Mouse (Mus musculus) A20 (cell line): ENCODE results near the gene Agtr1a.
A peak's percentile ranks its signal among the peaks of the same experiment; 100 is the strongest.

Source experiments
- DNase-seq: peaks from one replicate; pipeline ENCODE4 v3.0.0-alpha.2; 2011; ENCODE audit warnings: low read depth, low spot score

The Agtr1a gene

DNA sequence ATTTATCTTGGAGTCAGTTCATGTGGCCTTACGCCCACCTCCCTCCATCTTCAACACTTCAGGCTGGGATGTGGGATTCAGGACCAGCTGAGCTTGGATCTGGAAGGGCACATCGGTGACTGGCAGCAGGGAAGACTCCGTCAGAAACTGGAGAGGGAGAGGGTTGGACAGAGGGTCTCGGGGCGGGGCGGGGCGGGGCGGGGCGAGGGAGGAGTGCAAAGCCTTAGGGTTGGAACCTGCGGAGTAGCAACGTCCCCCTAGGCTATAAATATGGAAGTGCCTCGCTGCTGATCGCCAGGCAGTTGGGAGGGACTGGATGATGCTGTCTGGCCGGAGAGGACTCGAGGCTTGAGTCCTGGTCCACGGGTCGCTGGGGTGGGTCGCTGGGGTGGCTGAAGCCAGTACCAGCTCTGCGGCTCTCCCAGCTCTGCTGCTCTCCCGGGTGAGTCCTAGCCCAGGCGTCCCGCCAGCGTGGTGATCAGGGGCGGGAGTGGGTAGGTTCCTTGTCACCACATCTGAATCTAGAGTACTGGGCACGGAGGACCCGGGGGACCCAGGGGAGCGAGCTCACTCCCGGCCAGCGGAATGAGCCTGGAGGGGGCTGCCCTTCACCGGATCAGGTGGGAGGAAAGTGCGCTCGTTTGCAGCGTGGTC lies at the start of gene Agtr1a:
Gene Agtr1a (plus strand): TSS at position 294 of the 654 bp plus-strand sequence.
- DNase-seq: no peak

DNA sequence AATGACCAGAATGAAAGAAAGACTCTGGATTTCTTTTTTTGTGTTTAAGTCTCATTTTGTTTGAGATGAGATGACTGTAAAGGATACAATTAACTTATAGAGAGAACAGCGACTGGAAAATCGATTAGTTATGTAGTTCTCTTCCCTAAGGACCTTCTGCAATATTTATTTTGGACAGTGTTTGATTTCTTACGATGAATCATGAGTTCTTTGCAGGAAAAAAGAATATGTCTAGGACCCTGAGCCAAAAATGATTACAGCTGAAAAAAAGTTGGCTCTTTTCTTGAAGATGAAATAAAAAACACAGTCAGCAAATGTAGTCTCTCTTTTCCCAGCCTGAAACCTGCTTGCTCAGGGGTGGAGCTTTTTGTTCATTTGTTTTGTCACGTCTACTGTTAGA lies 26.0 kb upstream of the Agtr1a start:
- DNase-seq: no peak

DNA sequence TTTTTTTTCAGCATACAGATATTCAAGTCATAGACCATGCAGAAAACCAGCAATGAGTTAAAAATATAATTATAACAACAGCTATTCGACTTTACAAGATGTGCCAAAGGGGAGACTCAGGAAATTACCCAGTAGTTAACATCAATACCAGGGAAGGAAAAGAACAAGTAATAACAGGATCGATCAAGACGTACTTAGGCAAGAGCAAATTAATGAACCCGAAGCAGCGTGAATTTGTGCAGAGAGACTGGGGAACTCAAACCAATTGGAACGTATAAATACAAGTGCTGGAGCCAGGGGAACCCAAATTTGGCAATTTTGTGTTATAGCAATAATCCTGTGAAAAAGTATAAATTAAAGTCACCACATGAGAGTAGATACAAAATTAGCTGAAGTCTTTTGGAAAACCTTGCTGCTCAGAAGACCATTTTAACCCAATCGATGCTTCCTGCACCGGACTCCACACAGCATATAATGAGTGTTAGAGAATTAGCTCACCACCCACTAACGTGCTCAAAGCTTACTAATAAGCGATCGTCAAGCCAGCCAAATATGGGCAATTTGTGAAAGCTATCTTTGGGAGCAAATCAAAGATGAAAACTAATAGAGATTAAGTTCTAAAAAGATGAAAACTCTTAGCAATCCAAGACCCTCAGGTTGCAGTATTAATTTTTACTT lies 11.4 kb upstream of the Agtr1a start:
- no peak for DNase-seq

GRCm38 (mm10) chr13:30331061-30331460 lies 5.2 kb upstream of the Agtr1a start:
- no peak for DNase-seq

GRCm38 (mm10) chr13:30331851-30332250 lies 4.4 kb upstream of the Agtr1a start:
- DNase-seq: no peak

DNA sequence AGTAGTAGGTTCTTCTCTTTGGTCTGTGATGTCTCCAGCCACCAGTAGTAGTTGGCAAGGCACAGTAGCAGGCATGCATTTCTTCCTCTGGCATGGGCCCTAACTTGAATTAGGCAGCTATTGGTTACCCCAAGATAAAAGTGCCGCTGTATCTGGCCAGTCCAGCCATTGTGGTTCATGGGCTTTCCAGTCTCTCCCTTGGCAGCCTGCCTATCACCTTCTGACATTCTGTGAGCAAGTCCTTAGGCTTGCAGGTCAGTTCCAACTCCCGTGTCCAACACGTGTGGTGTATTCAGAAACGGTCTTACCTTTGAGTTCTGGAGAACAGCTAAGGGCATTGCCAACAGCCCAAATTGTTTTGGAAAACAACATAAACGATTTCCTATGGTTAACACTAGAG lies 3.7 kb upstream of the Agtr1a start:
- DNase-seq: no peak

DNA sequence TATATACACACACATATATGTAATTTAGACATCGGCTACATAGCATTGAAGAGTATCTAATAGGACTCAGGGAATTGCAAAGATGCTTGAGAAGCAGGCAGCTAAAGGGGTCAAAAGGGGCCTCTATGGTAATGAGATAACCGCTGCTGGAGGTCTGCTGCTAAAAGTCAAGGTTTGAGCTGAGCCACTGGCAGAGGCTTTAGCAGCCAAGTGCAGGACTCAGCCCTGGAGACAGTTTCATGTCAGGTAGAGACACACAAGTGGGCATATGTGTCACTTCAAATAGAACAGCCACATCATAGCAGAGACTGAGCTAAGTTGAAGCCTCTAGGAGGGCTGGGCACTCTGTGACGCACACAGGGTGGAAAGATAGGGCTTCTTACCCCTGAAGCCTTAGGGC lies 1.6 kb upstream of the Agtr1a start:
- DNase-seq: no peak

GRCm38 (mm10) chr13:30336913-30337312 lies 672 bp downstream of the Agtr1a start:
- DNase-seq: no peak

GRCm38 (mm10) chr13:30337646-30338045 lies 1.4 kb downstream of the Agtr1a start:
- DNase-seq: no peak

DNA sequence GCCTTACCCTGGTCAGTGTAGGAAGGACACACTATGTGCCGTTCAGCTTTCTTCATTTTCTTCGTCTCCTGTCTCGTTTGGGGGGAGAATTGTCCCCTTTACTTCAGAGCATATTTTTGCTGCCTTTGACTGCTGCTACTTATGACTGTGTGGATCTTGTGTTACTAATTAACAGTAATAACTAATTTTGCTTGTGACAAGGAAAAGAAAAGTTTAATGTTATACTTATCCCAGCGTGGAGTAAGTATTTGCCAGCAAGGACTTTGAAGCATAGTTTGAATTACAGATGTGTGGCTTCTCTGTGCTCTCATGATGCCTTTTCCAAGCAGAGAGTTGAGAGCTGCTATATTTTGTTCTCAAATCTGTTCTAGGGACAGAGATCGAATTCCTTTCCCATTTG lies 2.3 kb downstream of the Agtr1a start:
- DNase-seq: no peak

DNA sequence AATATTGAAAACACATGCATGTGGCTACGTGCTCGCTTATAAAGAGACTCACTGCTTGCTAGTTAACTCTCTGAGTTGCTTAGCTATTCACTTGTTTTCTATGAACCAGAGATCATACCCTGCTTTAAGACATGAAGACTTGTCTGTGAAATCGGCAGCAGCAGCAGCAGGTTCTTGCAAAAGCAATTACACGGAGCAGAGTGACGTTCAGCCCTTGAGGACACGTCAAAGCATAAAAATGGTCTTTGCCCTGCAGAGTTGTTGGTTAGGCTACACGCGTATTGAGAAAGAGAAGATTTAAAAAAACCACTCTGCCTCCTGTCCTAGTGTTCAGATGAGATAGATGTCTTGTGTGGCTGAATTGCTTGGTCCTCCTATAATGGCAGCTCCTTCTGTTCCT lies 3.7 kb downstream of the Agtr1a start:
- DNase-seq: no peak

DNA sequence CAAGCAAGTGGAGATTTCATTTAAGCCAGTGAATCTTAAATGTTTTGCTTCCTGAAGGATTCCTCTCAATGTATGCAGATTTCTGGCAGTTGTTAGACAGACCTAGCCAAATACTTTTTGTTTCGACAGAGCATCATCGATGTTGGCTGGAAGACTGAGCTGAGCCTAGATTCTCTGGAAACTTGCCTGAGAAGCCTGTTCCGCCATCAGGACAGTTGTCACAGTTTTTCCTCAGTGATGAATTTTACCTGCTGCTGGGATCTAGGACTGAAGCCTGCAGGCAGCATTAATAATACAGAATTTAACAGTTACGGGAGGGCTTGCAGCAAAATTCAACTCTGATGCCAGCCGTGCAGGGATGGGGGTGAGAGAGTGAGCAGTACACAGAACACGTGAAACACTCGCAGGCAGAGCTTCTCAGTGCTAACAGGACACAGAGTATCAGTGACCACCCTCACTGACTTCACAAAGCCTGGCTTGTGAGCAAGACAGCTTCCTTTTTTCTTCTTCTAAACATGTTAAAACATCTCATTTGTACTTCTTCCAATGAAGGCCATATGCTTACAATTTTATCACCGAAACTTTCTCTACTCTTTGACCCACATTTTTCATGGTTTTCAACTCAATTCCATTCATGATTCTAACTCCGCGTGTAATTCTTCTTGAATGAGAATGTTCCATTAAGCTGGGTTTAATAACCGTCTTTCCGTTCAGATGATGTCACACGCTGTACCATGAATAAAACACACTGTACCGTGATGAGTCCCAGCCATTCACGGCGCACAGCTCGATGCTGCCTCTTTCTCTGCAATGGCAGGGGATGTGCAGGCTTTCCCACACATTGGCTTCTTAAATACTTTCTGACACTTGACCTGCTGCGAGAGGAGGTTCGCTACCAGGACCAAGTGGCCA lies 6.0 kb downstream of the Agtr1a start:
- no peak for DNase-seq

GRCm38 (mm10) chr13:30345427-30345913 lies 9.2 kb downstream of the Agtr1a start:
- no peak for DNase-seq

DNA sequence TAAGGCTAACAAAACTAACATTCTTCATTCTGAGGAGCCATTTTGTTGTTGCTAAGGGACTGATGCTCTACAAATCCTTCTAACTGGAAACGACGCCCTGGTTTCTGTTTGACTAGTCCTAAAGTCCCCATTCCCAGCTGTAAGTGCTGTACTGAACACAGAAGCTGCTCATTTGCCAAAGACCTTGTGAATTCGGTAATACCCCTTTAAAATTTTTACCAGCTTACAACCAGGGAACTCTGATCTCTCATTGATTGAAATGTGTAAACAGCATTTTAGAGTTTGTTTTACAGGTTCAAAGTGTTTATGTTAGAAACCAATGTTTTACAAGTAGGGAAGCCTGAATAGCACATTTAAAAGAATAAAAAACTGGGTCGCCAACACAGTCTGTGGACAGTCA lies 10.6 kb downstream of the Agtr1a start:
- DNase-seq: no peak

DNA sequence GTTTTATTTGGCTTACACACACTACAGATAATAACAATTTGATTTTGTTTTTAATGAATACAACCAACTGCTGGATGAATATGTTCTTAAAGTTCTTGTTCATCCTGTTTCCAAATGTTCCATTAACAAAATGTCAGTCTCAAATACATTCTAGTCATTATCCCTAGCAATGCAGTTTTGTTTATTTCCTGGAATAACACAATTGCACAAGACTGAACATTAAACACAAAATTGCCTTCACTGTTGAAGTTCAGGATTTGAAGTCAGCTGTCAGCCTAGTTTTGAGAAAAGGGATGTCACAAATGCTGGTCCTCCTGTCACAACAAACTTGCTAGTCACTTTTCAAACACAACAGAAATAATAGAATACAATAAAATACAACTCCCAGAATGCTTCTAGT lies 12.1 kb downstream of the Agtr1a start:
- DNase-seq: no peak

DNA sequence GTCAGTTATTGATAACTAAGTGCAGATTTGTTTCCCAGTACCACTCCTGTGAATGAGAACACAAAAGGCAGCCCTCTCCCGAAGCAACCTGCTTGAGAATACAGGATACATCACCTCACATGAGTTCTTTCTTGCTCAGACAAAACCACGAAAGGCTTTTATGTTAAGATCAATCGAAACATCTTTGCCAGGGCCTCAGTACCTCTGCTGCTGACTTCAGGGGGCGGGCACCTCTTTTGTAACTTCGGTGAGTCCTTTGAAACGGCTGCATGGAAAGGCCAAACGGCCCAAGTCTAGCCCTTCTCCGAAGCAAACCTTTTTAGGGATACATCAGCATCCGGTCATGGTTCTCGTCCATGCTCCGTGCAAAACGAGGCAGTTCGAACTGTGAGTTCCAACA lies 15.7 kb downstream of the Agtr1a start:
- DNase-seq: no peak

DNA sequence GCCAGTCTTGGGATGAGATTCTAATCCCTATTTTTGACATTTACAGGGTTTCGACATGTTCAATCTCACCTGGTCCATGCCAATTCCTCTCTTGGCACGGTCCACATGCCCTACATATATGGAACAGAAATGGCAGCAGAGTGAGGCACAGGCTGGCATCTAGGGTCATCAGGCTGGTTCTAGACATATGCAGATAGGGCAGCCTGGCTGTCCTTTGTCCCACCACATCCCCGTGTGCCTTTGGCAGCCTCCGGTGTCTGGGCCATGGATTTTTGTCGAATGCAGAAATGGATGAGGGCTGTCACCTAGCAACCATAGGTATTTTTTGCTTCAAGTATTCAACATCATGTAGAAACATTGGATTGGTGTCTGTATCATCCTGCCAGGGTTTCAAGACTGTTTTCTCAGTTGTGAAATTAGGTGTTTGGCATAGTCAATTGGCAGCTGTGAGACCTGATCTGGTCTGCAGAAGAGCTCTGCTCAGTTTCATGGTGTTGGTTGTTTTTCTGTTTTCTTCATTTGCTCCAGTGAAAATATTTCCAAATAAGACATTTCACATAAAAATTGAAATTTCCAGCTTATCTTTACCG lies 18.8 kb downstream of the Agtr1a start:
- no peak for DNase-seq

DNA sequence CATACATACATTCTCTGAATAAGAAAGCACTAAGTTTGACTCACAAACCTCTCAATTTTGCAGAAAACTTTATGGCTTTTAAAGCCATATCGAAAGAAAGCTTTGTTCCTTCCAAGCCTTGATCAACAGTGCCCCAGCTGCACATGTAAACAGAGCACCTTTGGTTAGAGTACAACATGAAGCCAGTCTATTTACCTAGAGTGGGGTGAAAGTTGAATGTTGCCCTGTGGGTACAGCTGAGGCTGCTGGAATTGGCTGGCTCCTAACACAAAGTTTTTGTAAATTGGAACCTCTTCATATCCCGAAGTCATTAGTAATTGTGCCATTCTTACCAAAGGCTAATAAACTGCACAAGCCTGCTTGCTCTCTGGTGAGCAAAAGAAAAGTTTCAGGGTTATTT lies 19.7 kb downstream of the Agtr1a start:
- no peak for DNase-seq

DNA sequence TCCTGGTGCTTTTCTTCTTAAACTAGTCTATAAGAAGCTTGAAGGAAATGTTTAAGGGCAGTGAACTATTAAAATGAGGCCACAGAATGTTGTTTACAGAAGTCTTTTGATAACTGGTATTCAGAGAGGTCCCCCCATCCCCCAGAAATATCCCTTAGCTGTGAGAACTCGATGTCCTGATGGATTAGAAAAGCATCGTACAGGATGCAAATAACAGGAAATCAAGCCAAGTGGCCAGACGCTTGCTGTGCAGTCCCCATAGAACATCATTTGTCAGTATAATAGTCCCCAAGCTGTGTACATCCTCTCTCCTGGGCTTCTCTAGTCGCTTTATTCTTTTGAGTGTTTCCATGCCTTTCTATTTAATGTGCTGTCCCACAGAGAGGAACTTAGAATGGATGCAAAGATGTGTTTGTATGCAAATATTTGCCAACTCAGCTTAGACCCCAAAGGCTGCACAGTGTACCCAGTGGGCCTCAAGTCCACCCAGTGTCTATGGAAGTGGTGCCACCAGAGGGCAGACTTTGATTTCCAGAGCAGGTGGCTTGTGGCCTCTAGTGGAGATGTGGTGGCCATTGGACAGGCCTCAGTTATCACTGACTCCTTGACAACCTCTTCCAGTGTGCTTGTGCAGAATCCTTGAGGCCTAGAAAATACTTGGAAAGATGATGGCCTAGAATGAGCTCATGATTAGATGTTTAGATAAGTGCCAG lies 22.4 kb downstream of the Agtr1a start:
- peak; percentile 51 for DNase-seq

GRCm38 (mm10) chr13:30359886-30360285 lies 23.6 kb downstream of the Agtr1a start:
- no peak for DNase-seq

GRCm38 (mm10) chr13:30361002-30361401 lies 24.8 kb downstream of the Agtr1a start:
- no peak for DNase-seq
